Mouse (Mus musculus) G1E (cell line): ENCODE measurements around the gene L3mbtl4. TPM values are rescaled to one million over a fixed set of nuclear protein-coding genes. Genes with fewer than 3 reads are reported as not detected.
"Not testable (repeated sequence)": the region's sequence is repeated elsewhere in the genome, so short reads cannot be mapped to it uniquely, and the experiment has no call there.

ENCODE experiments used
- ATAC-seq: 2 replicates; pipeline ENCODE4 v1.8.0; 2016; ENCODE audit warnings: mild to moderate bottlenecking; ENCODE audit not compliant: insufficient number of reproducible peaks, poor library complexity, low FRiP score, severe bottlenecking; ENCODE audit errors: extremely low read depth
- DNase-seq: peaks from one replicate; pipeline ENCODE4 v3.0.0; 2012; ENCODE audit warnings: low spot score
- H3K27me3 ChIP-seq: 2 replicates; pipeline ENCODE4 v1.6.1; 2012; ENCODE audit warnings: mild to moderate bottlenecking, low read length, inconsistent platforms; ENCODE audit not compliant: insufficient read depth
- H3K36me3 ChIP-seq: replicated peaks from 2 replicates; pipeline ENCODE3; 2012; ENCODE audit warnings: mild to moderate bottlenecking, inconsistent platforms
- H3K4me1 ChIP-seq: 2 replicates; pipeline ENCODE4 v1.6.1; 2012; ENCODE audit warnings: low read depth, low read length, inconsistent platforms, mixed read lengths; ENCODE audit not compliant: insufficient read depth
- H3K4me3 ChIP-seq: 2 replicates; pipeline ENCODE4 v1.5.1; 2012; ENCODE audit warnings: low read depth, mild to moderate bottlenecking, inconsistent platforms, low read length, moderate library complexity, mixed read lengths
- H3K9me3 ChIP-seq: replicated peaks from 2 replicates; pipeline ENCODE4 v1.6.1; 2012; ENCODE audit warnings: inconsistent platforms
- CTCF ChIP-seq: IDR thresholded peaks from 2 replicates; pipeline ENCODE4 v1.5.1; 2012; ENCODE audit warnings: low read depth, low read length, inconsistent platforms, mixed read lengths
- GATA1 ChIP-seq: IDR thresholded peaks from 2 replicates; pipeline ENCODE4 v1.6.1; 2012; ENCODE audit warnings: borderline replicate concordance, low read length, inconsistent platforms, mixed read lengths
- GATA2 ChIP-seq: IDR thresholded peaks from 2 replicates; pipeline ENCODE4 v1.6.1; 2012; ENCODE audit warnings: low read depth, low read length, inconsistent platforms, borderline replicate concordance
- POLR2AphosphoS5 ChIP-seq: IDR thresholded peaks from 2 replicates; pipeline ENCODE4 v1.6.1; 2012; ENCODE audit warnings: low read depth, low read length, inconsistent platforms; ENCODE audit not compliant: insufficient replicate concordance
- TAL1 ChIP-seq: conservative IDR thresholded peaks from 2 replicates; pipeline ENCODE4 v1.6.1; 2012; ENCODE audit warnings: low read depth, low read length, inconsistent platforms, mixed read lengths
- polyA plus RNA-seq: library from polyadenylated mRNA; stranded (reverse); fragments of >175 nt; gene quantifications from 2 replicates; pipeline ENCODE4 v1.2.3, GENCODE M21; 2012
- total RNA-seq, 2 experiments: library from RNA; stranded (forward) in 1 of 2; stranded (reverse) in 1 of 2; fragments of 200-1000 nt in 1 of 2; fragments of >200 nt in 1 of 2; fragmentation: Nextera tagmentation in 1 of 2; gene quantifications; 2 replicates each; pipeline ENCODE4 v1.2.3; 2014 to 2017

The L3mbtl4 gene
- total and polyA plus RNA-seq, 3 experiments, result 0.33 TPM; not detected in 2

- TF ChIP-seq POLR2AphosphoS5, result no peak
- H3K4me1 ChIP-seq, result no peaks in the 10 kb centered on the region
- no peak overlapping the region for H3K4me3 ChIP-seq
- no peak for DNase-seq
- no peaks in the 10 kb centered on the region for H3K36me3 ChIP-seq
- ATAC-seq, result no peak
- H3K27me3 ChIP-seq, result no peaks in the 10 kb centered on the region
- peaks cover 16% of the 10 kb centered on the region for H3K9me3 ChIP-seq
These were observed 218.6 kb downstream of the L3mbtl4 start for GRCm38 (mm10) chr17:68492231-68492630.

DNA sequence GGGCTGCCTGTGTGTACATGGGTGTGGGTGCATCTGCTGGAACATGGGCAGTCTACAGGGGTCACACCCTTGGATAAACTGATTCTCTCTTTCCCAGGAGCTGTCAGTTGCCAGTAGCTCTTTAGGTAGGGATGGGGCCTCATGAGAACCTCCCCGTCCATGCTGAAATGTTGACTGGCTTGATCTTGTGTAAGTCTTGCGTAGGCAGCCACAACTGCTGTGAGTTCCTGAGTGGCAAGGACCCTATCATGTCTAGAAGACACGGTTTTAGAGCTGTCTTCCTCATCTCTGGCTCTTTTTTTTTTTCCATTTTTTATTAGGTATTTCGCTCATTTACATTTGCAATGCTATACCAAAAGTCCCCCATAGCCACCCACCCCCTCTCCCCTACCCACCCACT lies 229.4 kb downstream of the L3mbtl4 start:
- H3K4me3 ChIP-seq, ATAC-seq, H3K9me3 ChIP-seq, DNase-seq, H3K27me3 ChIP-seq, H3K4me1 ChIP-seq, H3K36me3 ChIP-seq: not testable (repeated sequence)

DNA sequence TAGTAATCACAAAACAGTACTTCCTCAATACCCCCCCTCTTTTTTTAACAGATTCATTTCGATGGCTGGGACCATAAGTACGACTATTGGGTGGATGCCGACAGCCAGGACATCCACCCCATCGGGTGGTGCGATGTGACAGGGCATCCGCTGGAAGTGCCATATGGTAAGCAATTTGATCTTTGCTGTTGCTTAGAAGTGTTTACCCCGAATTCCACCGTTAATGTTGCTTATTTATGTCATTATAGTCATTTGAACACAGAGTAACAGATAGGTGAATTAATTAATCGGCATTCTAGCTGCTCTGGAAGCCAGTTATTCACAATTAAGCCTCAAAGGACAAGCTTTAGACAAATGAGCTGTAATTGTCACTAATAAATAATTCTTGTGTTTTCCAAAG lies 286.1 kb downstream of the L3mbtl4 start:
- no peaks in the 10 kb centered on the region for H3K27me3 ChIP-seq
- no peaks in the 10 kb centered on the region for H3K4me1 ChIP-seq
- TF ChIP-seq GATA1, result no peak
- H3K4me3 ChIP-seq, result no peak overlapping the region
- H3K36me3 ChIP-seq, result no peaks in the 10 kb centered on the region
- no peak for ATAC-seq
- DNase-seq, result no peak
- H3K9me3 ChIP-seq, result peaks cover 16% of the 10 kb centered on the region

GRCm38 (mm10) chr17:68560264-68560663 lies 286.7 kb downstream of the L3mbtl4 start:
- TF ChIP-seq TAL1 (no peak), CTCF (no peak), POLR2AphosphoS5 (no peak), GATA2 (no peak), GATA1 (no peak)
- H3K4me3 ChIP-seq, result no peak overlapping the region
- no peaks in the 10 kb centered on the region for H3K4me1 ChIP-seq
- H3K9me3 ChIP-seq, result peaks cover 16% of the 10 kb centered on the region
- H3K27me3 ChIP-seq, result no peaks in the 10 kb centered on the region
- H3K36me3 ChIP-seq, result no peaks in the 10 kb centered on the region
- ATAC-seq (no peak), DNase-seq (no peak)

DNA sequence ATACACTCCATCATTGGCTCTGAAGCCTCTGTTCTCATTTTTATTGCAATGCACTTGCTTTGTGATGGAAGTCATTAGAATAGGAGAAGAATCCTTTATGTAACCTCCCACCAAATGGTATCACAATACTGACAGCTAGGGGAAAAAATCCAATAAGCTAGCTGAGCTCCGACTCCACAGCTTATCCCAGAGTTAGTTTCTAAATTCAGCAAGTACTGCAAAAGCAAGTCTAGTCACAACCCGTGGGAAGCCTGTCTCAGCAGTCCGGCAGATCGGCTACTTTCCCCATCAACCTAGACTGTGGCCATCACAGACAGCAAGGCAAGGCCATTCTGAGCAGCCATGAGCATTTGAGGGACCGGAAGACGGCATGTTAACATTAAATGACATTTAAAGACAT lies 298.2 kb downstream of the L3mbtl4 start:
- ATAC-seq (no peak), DNase-seq (no peak)
- H3K27me3 ChIP-seq, result no peaks in the 10 kb centered on the region
- no peaks in the 10 kb centered on the region for H3K36me3 ChIP-seq
- no peaks in the 10 kb centered on the region for H3K4me1 ChIP-seq
- H3K9me3 ChIP-seq, result peaks cover 15% of the 10 kb centered on the region
- H3K4me3 ChIP-seq, result no peak overlapping the region
- no peak for TF ChIP-seq GATA2
- no peak for TF ChIP-seq POLR2AphosphoS5
- no peak for TF ChIP-seq TAL1
- no peak for TF ChIP-seq CTCF
- no peak for TF ChIP-seq GATA1

DNA sequence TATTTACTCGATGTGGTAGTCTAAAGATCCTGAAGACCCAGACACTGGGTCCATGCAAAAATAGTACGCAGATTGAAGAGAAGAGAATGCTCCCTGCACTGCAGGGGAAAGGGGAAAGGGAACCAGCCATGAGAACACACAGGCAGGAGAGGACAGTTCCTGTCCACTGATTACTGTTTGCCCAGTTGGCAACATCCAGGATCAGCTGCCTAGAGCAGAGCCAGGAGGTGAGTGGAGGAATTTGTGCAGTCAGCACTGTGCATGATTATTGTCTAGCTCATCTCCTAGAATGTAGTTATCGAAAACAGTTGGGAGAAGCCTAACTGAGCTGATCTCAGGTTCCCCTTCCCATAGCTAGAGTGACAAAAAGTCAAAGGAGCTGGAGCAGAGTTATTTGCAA lies 311.6 kb downstream of the L3mbtl4 start:
- no peaks in the 10 kb centered on the region for H3K4me1 ChIP-seq
- H3K9me3 ChIP-seq, result peaks cover 23% of the 10 kb centered on the region
- ATAC-seq, result no peak
- no peak overlapping the region for H3K4me3 ChIP-seq
- no peaks in the 10 kb centered on the region for H3K27me3 ChIP-seq
- TF ChIP-seq POLR2AphosphoS5 (no peak), CTCF (no peak), GATA1 (no peak), TAL1 (no peak), GATA2 (no peak)
- no peak for DNase-seq
- H3K36me3 ChIP-seq, result no peaks in the 10 kb centered on the region

GRCm38 (mm10) chr17:68591619-68592018 lies 318.0 kb downstream of the L3mbtl4 start:
- ATAC-seq, result no peak
- peaks cover 18% of the 10 kb centered on the region for H3K9me3 ChIP-seq

More at GRCm38 (mm10) chr17:68591619-68592018, 318.0 kb downstream of the L3mbtl4 start:
- Histone ChIP-seq H3K36me3 (no peaks in the 10 kb centered on the region), H3K4me3 (no peak overlapping the region), H3K4me1 (no peaks in the 10 kb centered on the region), H3K27me3 (no peaks in the 10 kb centered on the region)
- no peak for TF ChIP-seq TAL1
- TF ChIP-seq GATA2, result no peak
- no peak for TF ChIP-seq POLR2AphosphoS5
- no peak for TF ChIP-seq CTCF
- no peak for TF ChIP-seq GATA1
- no peak for DNase-seq
